Mouse (Mus musculus): Measurements from ENCODE around the gene Synj2. TPM values are rescaled to one million over a fixed set of nuclear protein-coding genes. Genes with fewer than 3 reads are reported as not detected.

Synj2 gene
- polyA plus RNA-seq, 1 experiment: 1.8 TPM

GRCm38 (mm10) chr17:5970298-5970821 lies 29.3 kb downstream of the Synj2 start:
- H3K27ac ChIP-seq (ENCODE audit: insufficient read depth, low read depth, low read length): no peak overlapping the region
- WGBS: 85% methylated on average over 5 of the region's 5 CpGs
- DNase-seq: no peak

GRCm38 (mm10) chr17:5973536-5973935 lies 32.5 kb downstream of the Synj2 start:
- TF ChIP-seq POLR2A (IDR thresholded peaks at IDR 0.05; ENCODE audit: low read depth, low read length) (no peak), CTCF (conservative IDR thresholded peaks at IDR 0.05; ENCODE audit: insufficient read depth, insufficient read length, low read depth, low read length) (no peak)
- H3K36me3 ChIP-seq (ENCODE audit: control insufficient read depth, insufficient read depth, low read length): no peaks in the 10 kb centered on the region
- no peak overlapping the region for H3K27ac ChIP-seq (ENCODE audit: insufficient read depth, low read depth, low read length)
- no peaks in the 10 kb centered on the region for H3K4me1 ChIP-seq (ENCODE audit: control insufficient read depth, insufficient read depth, low read length)
- no peak for DNase-seq
- H3K27me3 ChIP-seq (replicated peaks; ENCODE audit: control insufficient read depth, insufficient read depth, low read length): no peaks in the 10 kb centered on the region
- H3K4me3 ChIP-seq (ENCODE audit: insufficient read depth, low read depth, low read length): no peak overlapping the region
- WGBS: 73% methylated on average over 8 of the region's 8 CpGs

More at GRCm38 (mm10) chr17:5970298-5970821, 29.3 kb downstream of the Synj2 start:
- no peaks in the 10 kb centered on the region for H3K4me1 ChIP-seq (ENCODE audit: control insufficient read depth, insufficient read depth, low read length)
- no peak overlapping the region for H3K4me3 ChIP-seq (ENCODE audit: insufficient read depth, low read depth, low read length)
- TF ChIP-seq CTCF (conservative IDR thresholded peaks at IDR 0.05; ENCODE audit: insufficient read depth, insufficient read length, low read depth, low read length) (no peak), POLR2A (IDR thresholded peaks at IDR 0.05; ENCODE audit: low read depth, low read length) (no peak)
- H3K27me3 ChIP-seq (replicated peaks; ENCODE audit: control insufficient read depth, insufficient read depth, low read length): no peaks in the 10 kb centered on the region
- no peaks in the 10 kb centered on the region for H3K36me3 ChIP-seq (ENCODE audit: control insufficient read depth, insufficient read depth, low read length)

GRCm38 (mm10) chr17:5975099-5975977 lies 34.3 kb downstream of the Synj2 start:
- Histone ChIP-seq H3K27me3 (replicated peaks; ENCODE audit: control insufficient read depth, insufficient read depth, low read length) (no peaks in the 10 kb centered on the region), H3K36me3 (ENCODE audit: control insufficient read depth, insufficient read depth, low read length) (no peaks in the 10 kb centered on the region), H3K27ac (ENCODE audit: insufficient read depth, low read depth, low read length) (no peak overlapping the region), H3K4me1 (ENCODE audit: control insufficient read depth, insufficient read depth, low read length) (no peaks in the 10 kb centered on the region), H3K4me3 (ENCODE audit: insufficient read depth, low read depth, low read length) (peak overlapping the region; percentile 10; the same call in 1 of the 2 replicates)
- TF ChIP-seq POLR2A (IDR thresholded peaks at IDR 0.05; ENCODE audit: low read depth, low read length) (no peak), CTCF (conservative IDR thresholded peaks at IDR 0.05; ENCODE audit: insufficient read depth, insufficient read length, low read depth, low read length) (no peak)
- 33% methylated on average over 23 of the region's 23 CpGs for WGBS
- peak; percentile 39 for DNase-seq

- H3K27me3 ChIP-seq (replicated peaks; ENCODE audit: control insufficient read depth, insufficient read depth, low read length): no peaks in the 10 kb centered on the region
- H3K4me3 ChIP-seq (ENCODE audit: insufficient read depth, low read depth, low read length): peak overlapping the region; percentile 10; the same call in 1 of the 2 replicates
- no peaks in the 10 kb centered on the region for H3K36me3 ChIP-seq (ENCODE audit: control insufficient read depth, insufficient read depth, low read length)
- TF ChIP-seq POLR2A (IDR thresholded peaks at IDR 0.05; ENCODE audit: low read depth, low read length) (no peak), CTCF (conservative IDR thresholded peaks at IDR 0.05; ENCODE audit: insufficient read depth, insufficient read length, low read depth, low read length) (no peak)
- DNase-seq: no peak
- no peaks in the 10 kb centered on the region for H3K4me1 ChIP-seq (ENCODE audit: control insufficient read depth, insufficient read depth, low read length)
- peak overlapping the region; percentile 7; the same call in 1 of the 2 replicates for H3K27ac ChIP-seq (ENCODE audit: insufficient read depth, low read depth, low read length)
- WGBS: 64% methylated on average over 20 of the region's 20 CpGs
These were observed 35.4 kb downstream of the Synj2 start for GRCm38 (mm10) chr17:5976221-5977055.

- no peaks in the 10 kb centered on the region for H3K4me1 ChIP-seq (ENCODE audit: control insufficient read depth, insufficient read depth, low read length)
- 0 out of 2 replicates have a peak overlapping the region, but pooled peaks have one; percentile 1 for H3K4me3 ChIP-seq (ENCODE audit: insufficient read depth, low read depth, low read length)
- WGBS: 47% methylated on average over 16 of the region's 16 CpGs
- no peak for TF ChIP-seq POLR2A (IDR thresholded peaks at IDR 0.05; ENCODE audit: low read depth, low read length)
- TF ChIP-seq CTCF (conservative IDR thresholded peaks at IDR 0.05; ENCODE audit: insufficient read depth, insufficient read length, low read depth, low read length): no peak
- no peaks in the 10 kb centered on the region for H3K36me3 ChIP-seq (ENCODE audit: control insufficient read depth, insufficient read depth, low read length)
- no peaks in the 10 kb centered on the region for H3K27me3 ChIP-seq (replicated peaks; ENCODE audit: control insufficient read depth, insufficient read depth, low read length)
- DNase-seq: peak; percentile 43
- H3K27ac ChIP-seq (ENCODE audit: insufficient read depth, low read depth, low read length): peak overlapping the region; percentile 7; the same call in 1 of the 2 replicates
These were observed 36.2 kb downstream of the Synj2 start for GRCm38 (mm10) chr17:5977056-5977920.

GRCm38 (mm10) chr17:5977921-5978504 lies 36.9 kb downstream of the Synj2 start:
- Histone ChIP-seq H3K27ac (ENCODE audit: insufficient read depth, low read depth, low read length) (no peak overlapping the region), H3K4me3 (ENCODE audit: insufficient read depth, low read depth, low read length) (no peak overlapping the region), H3K36me3 (ENCODE audit: control insufficient read depth, insufficient read depth, low read length) (no peaks in the 10 kb centered on the region), H3K4me1 (ENCODE audit: control insufficient read depth, insufficient read depth, low read length) (no peaks in the 10 kb centered on the region), H3K27me3 (replicated peaks; ENCODE audit: control insufficient read depth, insufficient read depth, low read length) (no peaks in the 10 kb centered on the region)
- WGBS: 74% methylated on average over 8 of the region's 8 CpGs
- DNase-seq: peak; percentile 37
- TF ChIP-seq CTCF (conservative IDR thresholded peaks at IDR 0.05; ENCODE audit: insufficient read depth, insufficient read length, low read depth, low read length) (no peak), POLR2A (IDR thresholded peaks at IDR 0.05; ENCODE audit: low read depth, low read length) (no peak)

All from kidney, adult 2 months (tissue).